Mouse (Mus musculus) lung, postnatal 4 days (tissue): Measurements from ENCODE around the gene Unc80.
"Not testable (repeated sequence)": the region's sequence is repeated elsewhere in the genome, so short reads cannot be mapped to it uniquely, and the experiment has no call there.

Experiments used
- DNase-seq, 2 experiments: peaks; one replicate each; pipeline ENCODE4 v3.0.0; 2021

The Unc80 gene

GRCm38 (mm10) chr1:66638177-66638576 is 170.0 kb downstream of the Unc80 start:
- DNase-seq: no peak

GRCm38 (mm10) chr1:66646894-66647293 is 178.7 kb downstream of the Unc80 start:
- no peak for DNase-seq

- DNase-seq: no peak
Measured at GRCm38 (mm10) chr1:66649568-66649967, 181.4 kb downstream of the Unc80 start.

- no peak for DNase-seq
Measured at GRCm38 (mm10) chr1:66650006-66650405, 181.8 kb downstream of the Unc80 start.

DNA sequence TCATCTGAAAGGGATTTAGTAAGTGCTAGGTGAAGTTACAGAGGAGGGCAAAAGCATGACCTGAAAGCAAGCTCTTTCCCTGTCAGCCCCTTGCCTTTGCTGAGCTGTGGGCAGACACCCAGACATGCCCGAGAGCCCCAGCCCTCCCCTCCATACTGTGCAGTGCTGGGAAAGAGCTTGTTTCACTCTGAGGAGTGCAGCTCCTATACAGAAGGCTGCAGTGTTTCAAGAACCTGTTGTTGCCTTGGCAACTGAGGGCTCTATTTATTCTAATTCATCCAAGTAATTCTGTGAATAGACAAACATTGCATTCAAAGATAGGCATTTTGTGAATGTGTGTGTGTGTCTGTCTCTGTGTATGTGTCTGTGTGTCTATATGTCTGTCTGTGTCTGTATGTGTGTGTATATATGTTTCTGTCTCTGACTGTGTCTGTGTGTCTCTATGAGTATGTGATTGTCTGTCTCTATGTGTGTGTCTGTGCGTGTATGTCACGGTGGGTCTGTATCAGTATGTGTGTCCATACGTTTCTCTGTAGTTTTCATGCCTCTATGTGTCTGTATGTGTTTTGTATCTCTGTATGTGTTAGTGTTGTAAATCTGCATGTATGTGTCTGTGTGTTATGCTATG is 187.1 kb downstream of the Unc80 start:
- DNase-seq: peak in 1 of 2 experiments; percentile 19

DNA sequence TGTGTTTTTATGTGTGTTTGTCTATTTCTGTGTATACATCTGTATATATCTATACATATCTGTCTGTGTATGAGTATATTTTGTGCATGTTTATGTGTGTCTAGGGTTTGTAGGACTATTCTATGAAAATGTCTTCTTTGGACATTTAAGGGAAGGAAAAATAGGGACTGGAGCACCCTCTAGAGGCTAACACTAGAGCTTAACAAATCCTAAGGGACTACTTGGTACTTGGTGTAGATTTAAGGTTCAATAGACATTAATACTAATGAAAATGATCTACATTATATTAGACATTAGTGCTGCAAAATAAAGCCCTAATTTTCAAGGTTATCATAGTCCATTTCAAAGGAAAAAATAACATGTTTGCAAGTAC is 187.6 kb downstream of the Unc80 start:
- DNase-seq: no peak

DNA sequence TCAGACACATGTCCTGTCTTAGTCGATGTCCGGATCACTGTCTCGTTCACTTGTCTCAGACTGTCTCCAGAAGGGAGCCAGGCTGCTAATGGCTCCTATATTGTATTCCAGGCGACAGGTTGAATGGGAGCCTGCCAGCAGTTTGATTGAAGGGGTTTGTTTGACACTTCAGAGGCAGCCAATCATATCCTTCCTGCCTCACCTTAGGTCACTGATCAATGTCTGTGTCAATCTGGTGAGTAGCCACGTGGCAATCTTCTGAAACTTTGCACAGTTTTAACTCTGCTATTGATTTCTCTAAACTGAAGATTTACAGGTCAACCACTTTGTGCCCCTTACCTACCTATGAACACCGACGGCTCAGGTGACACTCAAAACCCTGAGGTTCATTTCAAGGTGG is 203.3 kb downstream of the Unc80 start:
- no peak for DNase-seq

- no peak for DNase-seq
Measured at GRCm38 (mm10) chr1:66672812-66673211, 204.6 kb downstream of the Unc80 start.

GRCm38 (mm10) chr1:66677928-66678327 is 209.8 kb downstream of the Unc80 start:
- DNase-seq: no peak

DNA sequence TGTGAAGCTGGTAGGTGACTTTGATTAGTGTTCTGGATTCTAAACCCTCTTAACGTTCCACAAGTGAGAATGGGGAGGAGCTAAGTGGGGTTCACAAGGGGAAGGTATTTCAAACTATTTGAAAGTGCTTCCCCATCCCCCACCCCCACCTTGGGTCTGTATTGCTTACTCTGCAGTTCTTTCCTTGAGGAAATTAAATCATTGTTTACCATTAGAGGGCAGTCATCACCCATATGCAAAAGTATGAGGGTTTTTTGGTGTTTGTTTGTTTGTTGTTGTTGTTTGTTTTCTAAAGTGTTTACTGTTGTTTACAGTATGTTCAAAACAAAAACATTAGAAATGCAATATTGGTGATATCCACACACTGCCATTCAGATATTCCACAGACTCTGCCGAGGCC is 210.5 kb downstream of the Unc80 start:
- no peak for DNase-seq

DNA sequence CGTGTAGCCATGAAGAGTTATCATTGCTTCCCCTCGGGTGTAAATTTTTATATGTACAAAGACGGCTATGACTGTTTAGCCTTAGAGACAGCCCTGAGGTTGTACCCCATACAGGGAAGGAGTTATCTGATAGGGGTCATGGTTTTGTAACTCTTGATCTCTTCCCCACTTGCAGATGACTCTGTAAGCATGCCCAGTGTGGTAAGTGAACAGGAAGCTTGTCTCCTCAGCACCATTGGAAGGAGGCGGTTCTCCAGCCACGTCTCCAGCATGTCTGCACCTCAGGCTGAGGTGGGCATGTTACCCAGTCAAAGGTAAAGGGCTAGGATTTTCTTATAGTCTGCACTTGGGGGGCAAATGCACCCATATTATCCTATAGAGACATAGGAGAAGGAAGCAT is 214.8 kb downstream of the Unc80 start:
- no peak for DNase-seq

DNA sequence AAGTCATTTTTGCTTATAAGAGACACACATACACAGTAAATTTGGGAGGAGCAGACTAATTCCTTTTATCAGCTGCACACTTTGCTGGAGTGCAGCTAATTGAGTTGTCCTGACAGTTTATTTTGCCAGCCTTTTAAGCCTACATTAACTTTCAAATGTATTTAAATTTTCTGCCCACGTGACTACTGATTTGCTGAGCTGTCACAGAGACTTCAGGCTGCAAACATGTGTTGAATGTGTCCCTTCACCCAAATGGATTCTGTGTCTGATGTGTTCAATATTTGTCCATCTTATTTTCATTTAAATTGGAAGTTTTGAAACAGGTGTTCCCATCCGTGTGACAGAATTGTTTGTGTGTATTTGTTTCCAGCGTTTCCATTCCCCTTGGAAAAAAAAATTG is 223.6 kb downstream of the Unc80 start:
- DNase-seq: no peak

DNA sequence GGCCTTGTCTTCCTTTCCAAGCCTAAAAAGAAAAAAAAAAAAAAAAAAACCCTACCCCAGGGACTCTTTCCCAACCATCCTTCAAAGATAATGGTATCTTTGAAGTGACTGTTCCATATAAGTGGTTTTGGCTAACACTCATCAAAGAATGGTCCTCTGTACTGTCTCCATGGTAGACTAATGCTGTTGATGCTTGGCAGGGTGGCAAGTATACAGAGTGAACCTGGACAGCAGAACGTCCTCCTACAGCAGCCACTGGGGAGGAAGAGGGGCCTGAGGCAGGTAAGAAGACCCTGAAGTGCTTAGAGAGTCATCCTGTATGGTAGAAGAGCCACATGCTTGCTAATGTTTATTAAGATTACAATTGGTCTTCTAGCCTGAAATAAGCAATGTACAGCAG is 224.1 kb downstream of the Unc80 start:
- DNase-seq: no peak

DNA sequence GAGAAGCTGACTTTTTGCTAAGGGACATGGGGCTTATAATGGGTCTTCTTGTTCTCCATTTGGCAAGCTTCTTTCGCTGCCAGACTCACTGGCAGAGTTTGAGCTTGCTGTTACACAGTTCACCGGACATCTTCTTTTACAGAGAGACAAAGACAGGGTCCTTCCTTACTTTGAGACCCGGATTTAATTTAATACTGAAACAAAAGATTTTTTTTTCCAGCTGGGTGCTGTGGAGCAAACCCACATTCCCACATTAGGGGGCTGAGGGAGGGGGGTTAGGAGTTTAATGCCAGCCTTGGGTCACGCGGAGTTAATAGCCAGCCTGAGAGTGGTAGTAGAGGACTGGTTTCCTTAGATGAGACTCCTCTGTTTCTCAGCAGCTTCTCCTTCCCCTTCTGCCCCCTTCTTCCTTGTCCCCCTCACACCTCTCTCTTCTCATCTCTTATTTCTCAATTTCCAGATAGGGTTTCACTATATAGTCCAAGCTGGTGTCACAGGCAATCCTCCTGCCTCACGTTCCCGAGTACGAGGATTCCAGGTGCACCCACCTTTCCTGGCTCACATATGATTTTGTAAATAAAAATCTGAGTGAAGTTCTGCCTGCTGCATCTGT is 224.7 kb downstream of the Unc80 start:
- no peak for DNase-seq

- no peak for DNase-seq
Measured at GRCm38 (mm10) chr1:66694266-66694665, 226.1 kb downstream of the Unc80 start.

GRCm38 (mm10) chr1:66695296-66695695 is 227.1 kb downstream of the Unc80 start:
- no peak for DNase-seq

DNA sequence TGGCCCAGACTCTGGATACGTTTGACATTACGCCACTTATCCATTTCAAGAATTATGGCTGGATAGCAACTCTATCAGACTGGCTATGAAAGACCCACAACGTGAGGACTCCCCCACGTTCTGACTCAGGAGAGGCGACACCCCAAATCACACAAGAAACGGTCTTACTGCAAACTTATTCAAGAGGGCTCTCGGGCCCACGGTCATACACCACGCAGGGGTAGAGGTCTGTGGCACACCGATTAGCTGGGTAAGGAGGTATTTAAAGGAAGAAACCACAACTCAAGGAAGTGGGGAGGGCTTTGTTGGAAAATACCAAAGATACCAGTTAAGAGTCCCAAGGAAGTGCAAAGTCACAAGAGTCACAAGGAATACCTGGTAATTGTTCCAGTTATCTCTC is 231.5 kb downstream of the Unc80 start:
- not testable (repeated sequence) for DNase-seq

DNA sequence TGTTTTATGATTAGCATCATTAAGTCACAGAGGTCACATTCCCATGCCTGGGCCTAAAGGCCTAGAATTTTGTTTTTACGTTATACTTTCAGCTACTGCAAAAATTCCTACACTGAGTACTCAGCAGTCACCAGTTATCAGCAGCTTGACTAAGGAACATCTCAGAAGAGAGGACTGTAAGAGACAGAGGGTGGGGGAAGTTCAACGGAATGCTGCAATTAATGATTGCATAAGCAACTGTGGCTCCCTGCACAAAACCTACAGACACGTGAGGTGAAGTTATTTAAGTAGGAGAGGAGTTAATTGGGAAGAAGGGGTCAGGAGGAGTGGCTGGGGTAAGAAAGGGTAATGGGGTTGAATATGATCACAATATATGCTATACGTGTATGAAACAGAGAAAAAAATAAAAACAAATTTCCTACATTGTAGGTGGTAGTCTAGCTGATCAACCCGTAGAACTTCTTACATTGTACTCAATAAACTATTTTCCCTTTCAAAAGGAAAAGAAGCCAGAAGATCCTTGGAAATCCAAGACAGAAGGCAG is 232.1 kb downstream of the Unc80 start:
- DNase-seq: no peak

GRCm38 (mm10) chr1:66700693-66701575 is 232.8 kb downstream of the Unc80 start, which contains the start of gene Rpe:
Gene Rpe, plus strand, starts transcription at chr1:66700831.
- DNase-seq: peak; percentile 95 to 96

DNA sequence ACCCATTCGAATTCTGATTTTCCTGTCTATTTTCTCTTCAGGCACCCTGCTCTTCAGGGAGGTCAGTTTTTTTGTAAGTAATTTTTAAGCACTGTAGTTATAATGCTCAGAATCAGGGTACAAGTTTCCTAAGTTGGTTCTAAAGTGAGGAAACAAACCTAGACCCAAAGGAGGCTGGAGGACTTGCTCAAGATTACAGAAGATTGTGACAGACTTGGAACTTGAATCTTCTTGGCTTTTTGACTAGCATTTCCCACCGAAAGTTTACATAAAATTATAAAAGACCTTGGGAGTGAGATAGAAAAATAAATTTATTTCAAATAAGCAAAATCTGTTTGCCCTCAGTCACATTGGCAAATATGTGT is 233.4 kb downstream of the Unc80 start:
- DNase-seq: no peak

- no peak for DNase-seq
Measured at GRCm38 (mm10) chr1:66702623-66703345, 234.6 kb downstream of the Unc80 start.

DNA sequence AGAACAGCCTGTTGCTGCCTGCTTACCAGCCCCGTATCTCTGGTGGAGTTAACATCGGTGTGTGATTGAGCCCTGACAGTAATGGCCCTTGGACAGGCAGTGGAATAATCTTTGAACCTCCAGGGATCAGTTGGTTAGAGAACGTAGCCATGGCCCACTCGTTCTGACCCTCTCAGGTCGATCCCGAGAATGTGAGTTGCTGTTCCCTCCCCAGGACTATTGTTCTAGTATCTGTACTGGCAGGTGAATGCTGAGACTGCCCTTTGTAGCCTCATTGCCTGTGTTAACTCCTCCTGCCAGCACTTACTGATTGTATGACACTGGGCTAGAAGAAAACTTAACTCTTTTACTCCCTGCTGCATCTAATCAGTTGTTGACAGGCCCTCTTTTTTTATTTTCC is 236.4 kb downstream of the Unc80 start:
- no peak for DNase-seq

DNA sequence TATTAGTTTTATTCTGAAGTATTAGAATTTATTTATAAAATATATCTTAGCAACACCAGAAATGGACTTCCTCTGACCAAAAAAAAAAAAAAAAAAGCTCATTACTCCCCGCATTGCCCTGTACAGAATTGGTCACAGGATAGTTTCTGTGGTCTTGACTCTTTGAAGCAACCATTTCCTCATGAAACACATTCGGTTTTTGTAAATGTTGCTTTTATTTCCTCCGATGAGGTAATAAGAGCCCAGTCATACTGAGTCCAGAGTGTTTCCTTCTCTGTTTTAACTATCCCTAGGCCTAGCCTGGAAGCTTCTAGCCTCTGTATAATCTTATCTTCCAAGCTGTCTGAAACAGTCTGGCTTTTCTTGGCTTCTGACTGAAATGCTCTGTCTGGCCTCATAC is 244.7 kb downstream of the Unc80 start:
- DNase-seq: no peak
